Mouse (Mus musculus): ENCODE measurements around the gene Atp6v0a1. TPM values are rescaled to one million over a fixed set of nuclear protein-coding genes. Genes with fewer than 3 reads are reported as not detected.
A peak's percentile ranks its signal among the peaks of the same experiment; 100 is the strongest.

Gene Atp6v0a1
- polyA plus RNA-seq, 1 experiment from 2014 or later, result 62.1 TPM

GRCm38 (mm10) chr11:100964180-100964579 is 45.1 kb upstream of the Atp6v0a1 start:
- Histone ChIP-seq H3K36me3 (ENCODE audit: control insufficient read depth, insufficient read depth) (no peaks in the 10 kb centered on the region; the same call in 1 of the 2 replicates), H3K4me1 (replicated peaks; ENCODE audit: control insufficient read depth, insufficient read depth, low read length) (peaks cover 6% of the 10 kb centered on the region; the same call in 1 of the 2 replicates), H3K27ac (ENCODE audit: low read depth, low read length) (no peak overlapping the region), H3K4me3 (ENCODE audit: low read depth, low read length) (no peak overlapping the region), H3K9ac (ENCODE audit: low read depth, low read length) (no peak overlapping the region), H3K27me3 (replicated peaks; ENCODE audit: control insufficient read depth, insufficient read depth, low read length) (peaks cover 1% of the 10 kb centered on the region; the same call in 1 of the 2 replicates), H3K9me3 (ENCODE audit: control insufficient read depth) (no peaks in the 10 kb centered on the region), H3K4me2 (replicated peaks; ENCODE audit: low read depth) (0 out of 2 replicates have a peak overlapping the region, but pooled peaks have one; percentile 3)
- 80% methylated on average over 7 of the region's 7 CpGs for WGBS
- no peak for ATAC-seq
- no peak for TF ChIP-seq CTCF (IDR thresholded peaks at IDR 0.05; ENCODE audit: low read depth)

DNA sequence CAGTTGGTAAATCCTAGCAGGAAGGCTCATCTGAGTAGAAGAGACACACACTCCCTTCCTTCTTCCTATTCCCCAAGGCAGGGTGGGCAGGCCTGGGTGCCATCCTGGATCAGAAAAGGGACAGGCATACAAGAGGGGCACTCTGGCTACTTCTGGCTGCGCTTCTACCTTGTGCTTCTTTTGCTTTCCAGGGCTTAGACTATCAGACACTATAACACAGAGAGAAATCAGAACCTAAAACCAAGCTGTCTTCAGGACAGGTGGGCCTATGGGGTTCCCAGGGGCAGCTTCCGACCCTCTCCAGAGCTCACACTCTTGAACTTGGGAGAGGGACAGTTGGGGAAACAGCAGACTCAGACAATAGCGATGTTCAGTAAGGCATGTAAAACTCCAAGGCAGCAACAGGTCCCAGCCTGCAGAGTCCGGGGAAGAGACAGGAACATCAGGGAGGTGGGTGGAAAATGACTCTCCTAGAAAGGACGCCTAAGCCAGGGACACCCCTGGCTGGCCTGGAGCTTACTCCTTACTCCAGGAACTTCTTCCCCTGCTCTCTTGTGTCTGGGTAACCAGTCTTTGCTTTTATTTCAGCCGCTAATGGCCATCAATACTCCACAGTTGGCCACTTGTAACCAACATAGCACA is 44.2 kb upstream of the Atp6v0a1 start:
- H3K9me3 ChIP-seq (ENCODE audit: control insufficient read depth), result no peaks in the 10 kb centered on the region
- H3K9ac ChIP-seq (ENCODE audit: low read depth, low read length), result no peak overlapping the region
- 0 out of 2 replicates have a peak, but pooled peaks cover 4% of the 10 kb centered on the region for H3K4me1 ChIP-seq (replicated peaks; ENCODE audit: control insufficient read depth, insufficient read depth, low read length)
- 0 out of 2 replicates have a peak, but pooled peaks cover 3% of the 10 kb centered on the region for H3K27me3 ChIP-seq (replicated peaks; ENCODE audit: control insufficient read depth, insufficient read depth, low read length)
- no peak overlapping the region for H3K4me3 ChIP-seq (ENCODE audit: low read depth, low read length)
- 88% methylated on average over 6 of the region's 6 CpGs for WGBS
- ATAC-seq, result no peak
- H3K4me2 ChIP-seq (replicated peaks; ENCODE audit: low read depth), result peak overlapping the region; percentile 1; the same call in 1 of the 2 replicates
- H3K36me3 ChIP-seq (ENCODE audit: control insufficient read depth, insufficient read depth), result no peaks in the 10 kb centered on the region; the same call in 1 of the 2 replicates
- TF ChIP-seq CTCF (IDR thresholded peaks at IDR 0.05; ENCODE audit: low read depth), result no peak
- H3K27ac ChIP-seq (ENCODE audit: low read depth, low read length), result no peak overlapping the region

DNA sequence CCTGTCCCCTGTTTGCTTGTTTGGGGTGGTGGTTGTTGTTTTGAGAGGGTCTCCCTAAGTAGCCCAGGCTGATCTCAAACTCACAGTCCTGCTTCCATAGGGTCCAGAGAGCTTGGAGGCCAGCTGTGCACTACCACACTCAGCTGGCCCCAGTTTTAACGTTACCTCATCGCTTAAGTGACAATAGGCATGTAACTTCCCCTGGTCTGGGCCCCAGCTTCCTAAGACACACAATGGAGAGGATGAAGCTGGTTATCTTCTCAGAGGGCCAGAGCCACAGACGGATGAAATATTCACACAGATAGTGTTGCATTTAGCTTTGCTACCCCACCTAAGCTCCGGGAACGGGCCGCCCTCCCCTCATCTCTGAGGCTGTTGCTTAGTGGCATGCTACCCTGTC is 43.5 kb upstream of the Atp6v0a1 start:
- no peak overlapping the region; the same call in 1 of the 2 replicates for H3K4me2 ChIP-seq (replicated peaks; ENCODE audit: low read depth)
- H3K4me3 ChIP-seq (ENCODE audit: low read depth, low read length), result no peak overlapping the region
- H3K27ac ChIP-seq (ENCODE audit: low read depth, low read length), result no peak overlapping the region
- no peaks in the 10 kb centered on the region for H3K9me3 ChIP-seq (ENCODE audit: control insufficient read depth)
- no peaks in the 10 kb centered on the region; the same call in 1 of the 2 replicates for H3K36me3 ChIP-seq (ENCODE audit: control insufficient read depth, insufficient read depth)
- 0 out of 2 replicates have a peak, but pooled peaks cover 3% of the 10 kb centered on the region for H3K27me3 ChIP-seq (replicated peaks; ENCODE audit: control insufficient read depth, insufficient read depth, low read length)
- no peak for ATAC-seq
- no peak overlapping the region for H3K9ac ChIP-seq (ENCODE audit: low read depth, low read length)
- 0 out of 2 replicates have a peak, but pooled peaks cover 4% of the 10 kb centered on the region for H3K4me1 ChIP-seq (replicated peaks; ENCODE audit: control insufficient read depth, insufficient read depth, low read length)
- no peak for TF ChIP-seq CTCF (IDR thresholded peaks at IDR 0.05; ENCODE audit: low read depth)
- 68% methylated on average over 6 of the region's 6 CpGs for WGBS

- Histone ChIP-seq H3K4me3 (ENCODE audit: low read depth, low read length) (peak overlapping the region; percentile 77), H3K4me1 (replicated peaks; ENCODE audit: control insufficient read depth, insufficient read depth, low read length) (0 out of 2 replicates have a peak, but pooled peaks cover 4% of the 10 kb centered on the region), H3K4me2 (replicated peaks; ENCODE audit: low read depth) (peak overlapping the region; percentile 90), H3K27me3 (replicated peaks; ENCODE audit: control insufficient read depth, insufficient read depth, low read length) (0 out of 2 replicates have a peak, but pooled peaks cover 10% of the 10 kb centered on the region), H3K9ac (ENCODE audit: low read depth, low read length) (0 out of 2 replicates have a peak overlapping the region, but pooled peaks have one; percentile 1), H3K27ac (ENCODE audit: low read depth, low read length) (no peak overlapping the region), H3K36me3 (ENCODE audit: control insufficient read depth, insufficient read depth) (no peaks in the 10 kb centered on the region; the same call in 1 of the 2 replicates), H3K9me3 (ENCODE audit: control insufficient read depth) (no peaks in the 10 kb centered on the region)
- TF ChIP-seq CTCF (IDR thresholded peaks at IDR 0.05; ENCODE audit: low read depth), result no peak
- 52% methylated on average over 5 of the region's 5 CpGs for WGBS
- no peak for ATAC-seq
Observed at GRCm38 (mm10) chr11:100967376-100967775, 41.9 kb upstream of the Atp6v0a1 start.

DNA sequence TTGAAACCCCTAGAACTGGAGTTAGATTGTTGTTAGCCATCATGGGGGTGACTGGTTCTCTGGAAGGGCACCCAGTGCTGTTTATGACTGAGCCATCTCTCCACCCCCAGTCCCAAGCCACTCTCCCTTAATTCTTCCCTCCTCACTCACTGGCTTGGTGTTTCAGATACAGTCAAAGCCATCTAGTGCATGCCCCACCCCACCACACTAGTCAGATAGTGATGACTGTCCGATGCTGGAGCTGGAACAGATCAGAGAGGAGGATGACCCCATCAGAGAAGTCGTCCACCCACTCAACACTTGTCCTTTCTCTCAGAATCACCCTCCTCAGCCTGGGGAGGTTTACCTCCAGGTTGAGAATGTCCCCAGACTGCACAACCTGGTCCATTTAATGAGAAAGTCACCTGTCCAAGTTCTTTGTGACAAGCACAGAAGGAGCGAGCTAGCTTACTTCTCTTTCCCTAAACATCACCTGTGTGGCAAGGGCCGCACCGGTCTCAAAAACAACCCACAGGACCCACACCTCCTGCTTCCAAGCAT is 41.3 kb upstream of the Atp6v0a1 start:
- no peak for TF ChIP-seq CTCF (IDR thresholded peaks at IDR 0.05; ENCODE audit: low read depth)
- Histone ChIP-seq H3K9me3 (ENCODE audit: control insufficient read depth) (no peaks in the 10 kb centered on the region), H3K4me2 (replicated peaks; ENCODE audit: low read depth) (peak overlapping the region; percentile 90), H3K27ac (ENCODE audit: low read depth, low read length) (no peak overlapping the region), H3K9ac (ENCODE audit: low read depth, low read length) (0 out of 2 replicates have a peak overlapping the region, but pooled peaks have one; percentile 78), H3K27me3 (replicated peaks; ENCODE audit: control insufficient read depth, insufficient read depth, low read length) (0 out of 2 replicates have a peak, but pooled peaks cover 10% of the 10 kb centered on the region), H3K36me3 (ENCODE audit: control insufficient read depth, insufficient read depth) (no peaks in the 10 kb centered on the region; the same call in 1 of the 2 replicates), H3K4me1 (replicated peaks; ENCODE audit: control insufficient read depth, insufficient read depth, low read length) (0 out of 2 replicates have a peak, but pooled peaks cover 4% of the 10 kb centered on the region), H3K4me3 (ENCODE audit: low read depth, low read length) (peak overlapping the region; percentile 77)
- no peak for ATAC-seq
- WGBS, result 79% methylated on average over 5 of the region's 5 CpGs

- Histone ChIP-seq H3K36me3 (ENCODE audit: control insufficient read depth, insufficient read depth) (no peaks in the 10 kb centered on the region; the same call in 1 of the 2 replicates), H3K4me2 (replicated peaks; ENCODE audit: low read depth) (peak overlapping the region; percentile 90), H3K27ac (ENCODE audit: low read depth, low read length) (peak overlapping the region; percentile 71; the same call in 1 of the 2 replicates), H3K9ac (ENCODE audit: low read depth, low read length) (peak overlapping the region; percentile 78; the same call in 1 of the 2 replicates), H3K4me3 (ENCODE audit: low read depth, low read length) (peak overlapping the region; percentile 77), H3K9me3 (ENCODE audit: control insufficient read depth) (no peaks in the 10 kb centered on the region), H3K27me3 (replicated peaks; ENCODE audit: control insufficient read depth, insufficient read depth, low read length) (0 out of 2 replicates have a peak, but pooled peaks cover 10% of the 10 kb centered on the region), H3K4me1 (replicated peaks; ENCODE audit: control insufficient read depth, insufficient read depth, low read length) (0 out of 2 replicates have a peak, but pooled peaks cover 4% of the 10 kb centered on the region)
- TF ChIP-seq CTCF (IDR thresholded peaks at IDR 0.05; ENCODE audit: low read depth), result no peak
- ATAC-seq, result no peak
- WGBS, result 50% methylated on average over 5 of the region's 5 CpGs
Observed at GRCm38 (mm10) chr11:100968501-100968900, 40.8 kb upstream of the Atp6v0a1 start.

Data from intestine, postnatal 0 days (tissue).